Mouse (Mus musculus): Measurements from ENCODE around the gene Tmem95. TPM values are rescaled to one million over a fixed set of nuclear protein-coding genes. Genes with fewer than 3 reads are reported as not detected.

Tmem95 gene
- not detected in 2 replicates for polyA plus RNA-seq (2014; fragmentation: Nextera tagmentation; extraction: Ambion mirVana)

DNA sequence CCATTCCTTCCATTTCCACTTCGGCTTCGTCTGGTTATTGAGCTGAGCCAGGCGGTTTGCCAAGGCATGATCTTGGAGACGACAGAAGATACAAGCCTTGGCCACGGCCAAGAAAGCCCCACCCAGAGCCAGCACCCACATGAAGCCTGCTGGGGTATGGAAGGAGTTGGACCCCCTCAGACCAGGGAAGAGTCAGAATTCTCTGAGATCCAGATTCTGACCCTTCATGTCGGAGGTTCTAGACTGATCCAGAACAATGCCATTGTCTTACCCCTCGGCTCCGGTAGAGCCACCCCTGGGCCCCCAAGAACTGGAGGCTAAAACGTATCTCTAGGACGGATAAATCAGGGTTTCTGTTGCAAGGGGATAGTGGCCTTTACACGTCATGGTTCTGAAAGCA lies at the start of gene Tmem95:
Gene Tmem95 (minus strand): TSS at position 141 of the 400 bp plus-strand sequence.
- Histone ChIP-seq H3K4me3 (ENCODE audit: control insufficient read depth in 1 of 2, insufficient read depth in 1 of 2, low read depth in 1 of 2, low read length in 2 of 2) (no peak within 1 kb of the TSS), H3K27me3 (ENCODE audit: control insufficient read depth, insufficient read depth, low read length) (no peaks in the 10 kb centered on the region), H3K4me1 (ENCODE audit: control insufficient read depth in 2 of 2, insufficient read depth in 2 of 2, low read length in 2 of 2) (peaks cover 19 to 32% of the 10 kb centered on the region in 2 experiments), H3K36me3 (ENCODE audit: control insufficient read depth, insufficient read depth, low read length) (no peaks in the 10 kb centered on the region), H3K9me3 (ENCODE audit: control insufficient read depth, low read length) (no peaks in the 10 kb centered on the region), H3K4me2 (ENCODE audit: low read length) (peak within 1 kb of the TSS; percentile 86), H3K27ac (replicated peaks in 1 of 2; ENCODE audit: control insufficient read depth in 1 of 2, insufficient read depth in 1 of 2, low read depth in 2 of 2, low read length in 2 of 2) (peak within 1 kb of the TSS in 1 of 2 experiments; percentile 73; a peak in 2 of 4 replicates), H3K9ac (ENCODE audit: low read length) (peak within 1 kb of the TSS; percentile 31; the same call in 1 of the 2 replicates)
- 86% methylated on average over 11 of the region's 11 CpGs for WGBS
- ATAC-seq (ENCODE audit: insufficient number of reproducible peaks, insufficient read depth, low FRiP score, low read depth): no peak

GRCm38 (mm10) chr11:69927501-69927900 lies 49.7 kb upstream of the Tmem95 start:
- Histone ChIP-seq H3K36me3 (ENCODE audit: control insufficient read depth, insufficient read depth, low read length) (no peaks in the 10 kb centered on the region), H3K4me1 (ENCODE audit: control insufficient read depth in 2 of 2, insufficient read depth in 2 of 2, low read length in 2 of 2) (peaks cover 0 to 3% of the 10 kb centered on the region in 2 experiments; a peak in 1 of 4 replicates), H3K4me3 (ENCODE audit: control insufficient read depth in 1 of 2, insufficient read depth in 1 of 2, low read depth in 1 of 2, low read length in 2 of 2) (no peak overlapping the region), H3K9me3 (ENCODE audit: control insufficient read depth, low read length) (no peaks in the 10 kb centered on the region), H3K4me2 (ENCODE audit: low read length) (no peak overlapping the region), H3K27me3 (ENCODE audit: control insufficient read depth, insufficient read depth, low read length) (no peaks in the 10 kb centered on the region), H3K9ac (ENCODE audit: low read length) (no peak overlapping the region), H3K27ac (replicated peaks in 1 of 2; ENCODE audit: control insufficient read depth in 1 of 2, insufficient read depth in 1 of 2, low read depth in 2 of 2, low read length in 2 of 2) (no peak overlapping the region)
- ATAC-seq (ENCODE audit: insufficient number of reproducible peaks, insufficient read depth, low FRiP score, low read depth): no peak
- WGBS: 92% methylated on average over 2 of the region's 2 CpGs

DNA sequence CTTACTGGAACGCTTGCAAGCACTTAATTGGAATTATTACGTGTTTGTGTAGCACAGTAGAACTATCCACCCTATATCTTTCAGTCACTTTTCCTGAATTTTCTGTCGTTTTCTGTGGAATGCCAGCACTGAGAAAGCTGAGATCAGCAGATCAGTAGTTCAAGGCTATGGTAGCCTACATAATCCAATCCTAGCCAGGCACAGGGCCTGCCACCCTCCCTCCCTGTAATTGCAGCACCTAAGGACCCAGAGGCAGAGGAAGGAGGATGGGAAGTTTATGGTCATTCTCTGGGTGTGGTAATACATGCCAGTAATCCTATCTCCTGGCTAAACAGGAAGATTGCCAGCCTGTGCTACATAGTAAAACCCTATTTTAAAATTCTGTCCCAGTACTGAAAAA lies 45.0 kb upstream of the Tmem95 start:
- Histone ChIP-seq H3K9ac (ENCODE audit: low read length) (no peak overlapping the region), H3K9me3 (ENCODE audit: control insufficient read depth, low read length) (no peaks in the 10 kb centered on the region), H3K27me3 (ENCODE audit: control insufficient read depth, insufficient read depth, low read length) (no peaks in the 10 kb centered on the region), H3K4me1 (ENCODE audit: control insufficient read depth in 2 of 2, insufficient read depth in 2 of 2, low read length in 2 of 2) (peaks cover 5 to 16% of the 10 kb centered on the region in 2 experiments), H3K4me3 (ENCODE audit: control insufficient read depth in 1 of 2, insufficient read depth in 1 of 2, low read depth in 1 of 2, low read length in 2 of 2) (no peak overlapping the region), H3K27ac (replicated peaks in 1 of 2; ENCODE audit: control insufficient read depth in 1 of 2, insufficient read depth in 1 of 2, low read depth in 2 of 2, low read length in 2 of 2) (no peak overlapping the region), H3K36me3 (ENCODE audit: control insufficient read depth, insufficient read depth, low read length) (peaks cover 16% of the 10 kb centered on the region), H3K4me2 (ENCODE audit: low read length) (peak overlapping the region; percentile 76)
- WGBS: 64% methylated on average over 3 of the region's 3 CpGs
- ATAC-seq (ENCODE audit: insufficient number of reproducible peaks, insufficient read depth, low FRiP score, low read depth): no peak

DNA sequence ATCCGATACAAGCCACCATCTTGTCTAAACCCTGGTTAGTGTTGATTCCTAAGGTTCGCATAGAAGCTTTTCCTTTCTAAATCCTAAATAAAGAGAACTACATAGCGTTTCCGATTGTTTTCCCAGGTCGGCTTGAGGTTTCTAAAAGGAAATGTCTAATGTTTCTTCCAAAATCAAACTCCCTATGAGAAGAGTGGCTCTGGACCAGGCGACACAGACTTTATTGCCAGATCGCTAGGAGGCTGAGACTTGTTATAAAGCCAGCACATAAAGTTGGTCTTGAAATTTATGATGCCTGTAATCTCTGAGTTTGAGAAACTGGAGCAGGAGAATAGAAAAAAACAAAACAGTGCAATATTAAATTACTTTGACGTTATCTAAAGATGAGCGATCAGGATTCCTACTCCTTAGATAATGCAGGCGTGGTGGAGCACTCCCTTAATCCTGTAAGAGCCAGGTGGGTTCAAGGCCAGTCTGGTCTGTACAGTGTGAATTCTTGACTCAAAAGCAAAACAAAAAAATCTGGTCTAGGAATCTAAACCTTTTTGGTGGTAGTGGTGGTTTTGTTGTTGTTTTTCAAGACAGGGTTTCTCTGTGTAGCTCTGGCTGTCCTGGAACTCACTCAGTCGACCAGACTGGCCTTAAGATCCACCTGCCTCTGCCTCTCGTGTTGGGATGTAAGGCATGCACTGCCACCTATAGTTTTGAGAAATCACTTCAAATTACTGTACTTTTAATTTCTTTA lies 44.4 kb upstream of the Tmem95 start:
- Histone ChIP-seq H3K4me2 (ENCODE audit: low read length) (peak overlapping the region; percentile 76), H3K9ac (ENCODE audit: low read length) (peak overlapping the region; percentile 80), H3K9me3 (ENCODE audit: control insufficient read depth, low read length) (no peaks in the 10 kb centered on the region), H3K4me3 (ENCODE audit: control insufficient read depth in 1 of 2, insufficient read depth in 1 of 2, low read depth in 1 of 2, low read length in 2 of 2) (peak overlapping the region; percentile 56 to 85), H3K27ac (replicated peaks in 1 of 2; ENCODE audit: control insufficient read depth in 1 of 2, insufficient read depth in 1 of 2, low read depth in 2 of 2, low read length in 2 of 2) (peak overlapping the region; percentile 98 to 100), H3K4me1 (ENCODE audit: control insufficient read depth in 2 of 2, insufficient read depth in 2 of 2, low read length in 2 of 2) (peaks cover 5 to 16% of the 10 kb centered on the region in 2 experiments), H3K27me3 (ENCODE audit: control insufficient read depth, insufficient read depth, low read length) (no peaks in the 10 kb centered on the region), H3K36me3 (ENCODE audit: control insufficient read depth, insufficient read depth, low read length) (peaks cover 22% of the 10 kb centered on the region)
- no peak for ATAC-seq (ENCODE audit: insufficient number of reproducible peaks, insufficient read depth, low FRiP score, low read depth)
- WGBS: 3% methylated on average over 12 of the region's 12 CpGs

- no peaks in the 10 kb centered on the region for H3K27me3 ChIP-seq (ENCODE audit: control insufficient read depth, insufficient read depth, low read length)
- H3K4me1 ChIP-seq (ENCODE audit: control insufficient read depth in 2 of 2, insufficient read depth in 2 of 2, low read length in 2 of 2): peaks cover 5 to 16% of the 10 kb centered on the region in 2 experiments
- H3K4me2 ChIP-seq (ENCODE audit: low read length): peak within 1 kb of the TSS; percentile 98
- H3K36me3 ChIP-seq (ENCODE audit: control insufficient read depth, insufficient read depth, low read length): peaks cover 31% of the 10 kb centered on the region
- no peaks in the 10 kb centered on the region for H3K9me3 ChIP-seq (ENCODE audit: control insufficient read depth, low read length)
- ATAC-seq (ENCODE audit: insufficient number of reproducible peaks, insufficient read depth, low FRiP score, low read depth): peak; percentile 97
- H3K4me3 ChIP-seq (ENCODE audit: control insufficient read depth in 1 of 2, insufficient read depth in 1 of 2, low read depth in 1 of 2, low read length in 2 of 2): peak within 1 kb of the TSS; percentile 82 to 93
- under 1% methylated on average over 78 of the region's 78 CpGs for WGBS
- peak within 1 kb of the TSS; percentile 95 for H3K9ac ChIP-seq (ENCODE audit: low read length)
- H3K27ac ChIP-seq (replicated peaks in 1 of 2; ENCODE audit: control insufficient read depth in 1 of 2, insufficient read depth in 1 of 2, low read depth in 2 of 2, low read length in 2 of 2): peak within 1 kb of the TSS; percentile 98 to 100
These were observed 43.5 kb upstream of the Tmem95 start, which contains the start of gene Eif5a for GRCm38 (mm10) chr11:69921114-69922011. Eif5a (minus strand) TSS chr11:69921958.

GRCm38 (mm10) chr11:69920266-69921031 lies 42.6 kb upstream of the Tmem95 start:
- peak overlapping the region; percentile 95 for H3K9ac ChIP-seq (ENCODE audit: low read length)
- ATAC-seq (ENCODE audit: insufficient number of reproducible peaks, insufficient read depth, low FRiP score, low read depth): peak; percentile 8
- peak overlapping the region; percentile 94 to 96 for H3K27ac ChIP-seq (replicated peaks in 1 of 2; ENCODE audit: control insufficient read depth in 1 of 2, insufficient read depth in 1 of 2, low read depth in 2 of 2, low read length in 2 of 2)
- H3K4me3 ChIP-seq (ENCODE audit: control insufficient read depth in 1 of 2, insufficient read depth in 1 of 2, low read depth in 1 of 2, low read length in 2 of 2): peak overlapping the region; percentile 82 to 93
- H3K27me3 ChIP-seq (ENCODE audit: control insufficient read depth, insufficient read depth, low read length): no peaks in the 10 kb centered on the region
- H3K4me2 ChIP-seq (ENCODE audit: low read length): peak overlapping the region; percentile 98
- H3K9me3 ChIP-seq (ENCODE audit: control insufficient read depth, low read length): no peaks in the 10 kb centered on the region
- peaks cover 7 to 22% of the 10 kb centered on the region in 2 experiments for H3K4me1 ChIP-seq (ENCODE audit: control insufficient read depth in 2 of 2, insufficient read depth in 2 of 2, low read length in 2 of 2)
- H3K36me3 ChIP-seq (ENCODE audit: control insufficient read depth, insufficient read depth, low read length): peaks cover 40% of the 10 kb centered on the region
- WGBS: under 1% methylated on average over 64 of the region's 65 CpGs

Measured in heart, embryonic 14.5 days (tissue).